Mouse (Mus musculus) liver, embryonic 14.5 days (tissue): ENCODE results near the gene Rhbdd2. TPM values are rescaled to one million over a fixed set of nuclear protein-coding genes. Genes with fewer than 3 reads are reported as not detected.

Experiments
- ATAC-seq: fragments of 200-750 bp; cut with Nextera tagmentation; 2 replicates; pipeline ENCODE4 v1.8.0; 2017; ENCODE audit warnings: moderate number of reproducible peaks, mild to moderate bottlenecking, moderate library complexity; ENCODE audit not compliant: insufficient read depth
- DNase-seq, 3 experiments: peaks; one replicate each; pipeline ENCODE4 v3.0.0-alpha.2; 2012 to 2013; ENCODE audit warnings: low read depth in 3 of 3, low spot score in 3 of 3
- H3K27ac ChIP-seq: fragments of 300-500 bp; sonication (generic); 2 replicates; pipeline ENCODE4 v1.5.1; 2014; ENCODE audit warnings: moderate library complexity, mild to moderate bottlenecking, control low read depth, inconsistent platforms
- H3K27me3 ChIP-seq: fragments of 300-500 bp; sonication (generic); 2 replicates; pipeline ENCODE4 v1.6.1; 2014; ENCODE audit warnings: mild to moderate bottlenecking, low read length, moderate library complexity; ENCODE audit not compliant: control insufficient read depth, insufficient read depth
- H3K36me3 ChIP-seq: fragments of 300-500 bp; sonication (generic); replicated peaks from 2 replicates; pipeline ENCODE4 v1.6.1; 2014; ENCODE audit warnings: low read depth; ENCODE audit not compliant: control insufficient read depth, insufficient read depth
- H3K4me1 ChIP-seq, 2 experiments: fragments of 200-500 bp in 1 of 2; fragments of 300-500 bp in 1 of 2; sonication (generic) in 1 of 2; replicated peaks; 2 replicates each; pipeline ENCODE4 v1.6.1; 2012 to 2014; ENCODE audit warnings: antibody characterized with exemption in 1 of 2, inconsistent platforms in 1 of 2, low read length in 1 of 2; ENCODE audit not compliant: control insufficient read depth in 2 of 2, insufficient read depth in 2 of 2
- H3K4me2 ChIP-seq: fragments of 300-500 bp; sonication (generic); 2 replicates; pipeline ENCODE4 v1.6.1; 2014; ENCODE audit warnings: low read depth, mild to moderate bottlenecking, control low read depth, moderate library complexity
- H3K4me3 ChIP-seq, 2 experiments: fragments of 200-500 bp in 1 of 2; fragments of 300-500 bp in 1 of 2; sonication (generic) in 1 of 2; 2 replicates each; pipeline ENCODE4 v1.5.1; 2012 to 2014; ENCODE audit warnings: low read depth in 2 of 2, low read length in 2 of 2, mild to moderate bottlenecking in 2 of 2, control low read depth in 1 of 2, inconsistent platforms in 1 of 2, moderate library complexity in 1 of 2; ENCODE audit not compliant: insufficient read depth in 1 of 2
- H3K9ac ChIP-seq: fragments of 300-500 bp; sonication (generic); replicated peaks from 2 replicates; pipeline ENCODE4 v1.6.1; 2014; ENCODE audit warnings: mild to moderate bottlenecking, control low read depth, moderate library complexity
- H3K9me3 ChIP-seq: fragments of 300-500 bp; sonication (generic); 2 replicates; pipeline ENCODE4 v1.6.1; 2016; ENCODE audit warnings: low read length, mixed read lengths; ENCODE audit not compliant: control insufficient read depth
- CTCF ChIP-seq: IDR thresholded peaks from 2 replicates; pipeline ENCODE4 v1.5.1; 2016; ENCODE audit warnings: antibody characterized with exemption, low read depth, control low read depth
- EP300 ChIP-seq: IDR thresholded peaks from 2 replicates; pipeline ENCODE4 v1.6.1; 2016; ENCODE audit warnings: antibody characterized with exemption, low read depth
- WGBS: fragments of 180-500 bp; shearing (Covaris S2); extraction: QIAGEN DNeasy Blood & Tissue Kit; methylation state at CpG from one replicate; pipeline ENCODE4 v1.1.7; 2014; ENCODE audit not compliant: insufficient replicate concordance; 5-methylcytosine and 5-hydroxymethylcytosine counted together
- polyA plus RNA-seq, 2 experiments: library from polyadenylated mRNA; depleted of rRNA in 1 of 2; stranded (reverse) in 1 of 2; unstranded in 1 of 2; fragments of >200 nt; fragmentation: Nextera tagmentation in 1 of 2; extraction: Ambion mirVana in 1 of 2; gene quantifications; 2 replicates each; pipeline versions ENCODE4 v1.2.1 to v1.2.3; 2012 to 2014

Gene Rhbdd2
- polyA plus RNA-seq, 2 experiments = 4.1 to 8.3 TPM

GRCm38 (mm10) chr5:135670881-135671280 is 38.5 kb downstream of the Rhbdd2 start:
- H3K4me3 ChIP-seq = no peak overlapping the region
- ATAC-seq (no peak), DNase-seq (no peak)
- no peak overlapping the region for H3K4me2 ChIP-seq
- no peak overlapping the region for H3K27ac ChIP-seq
- 35% methylated on average over 2 of the region's 2 CpGs for WGBS
- TF ChIP-seq EP300 (no peak), CTCF (no peak)
- no peaks in the 10 kb centered on the region for H3K36me3 ChIP-seq
- H3K9ac ChIP-seq = no peak overlapping the region
- no peaks in the 10 kb centered on the region for H3K9me3 ChIP-seq
- H3K27me3 ChIP-seq = no peaks in the 10 kb centered on the region
- H3K4me1 ChIP-seq = peaks cover 0 to 7% of the 10 kb centered on the region in 2 experiments; a peak in 2 of 4 replicates

DNA sequence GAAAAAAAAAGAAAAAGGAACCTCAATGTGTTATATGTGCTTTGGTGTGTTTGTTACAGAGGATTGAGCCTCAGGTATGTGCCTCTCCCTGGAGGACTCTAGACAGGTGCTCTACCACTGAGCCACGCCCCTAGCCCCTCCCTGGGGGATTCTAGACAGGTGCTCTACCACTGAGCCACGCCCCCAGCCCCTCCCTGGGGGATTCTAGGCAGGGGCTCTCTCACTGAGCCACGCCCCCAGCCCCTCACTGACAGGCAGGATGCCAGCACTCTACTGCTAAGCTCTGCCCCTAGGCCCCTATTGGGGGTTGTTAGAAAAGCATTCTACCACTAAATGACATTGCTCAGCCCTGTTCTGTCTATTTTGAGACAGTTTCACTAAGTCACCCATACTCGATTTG is 40.1 kb downstream of the Rhbdd2 start:
- Histone ChIP-seq H3K36me3 (no peaks in the 10 kb centered on the region), H3K4me3 (no peak overlapping the region), H3K4me1 (peaks cover 0 to 7% of the 10 kb centered on the region in 2 experiments; a peak in 2 of 4 replicates), H3K27ac (no peak overlapping the region), H3K27me3 (no peaks in the 10 kb centered on the region), H3K4me2 (no peak overlapping the region), H3K9ac (no peak overlapping the region), H3K9me3 (no peaks in the 10 kb centered on the region)
- DNase-seq (no peak), ATAC-seq (no peak)
- 42% methylated on average over 4 of the region's 4 CpGs for WGBS
- TF ChIP-seq CTCF (no peak), EP300 (no peak)

DNA sequence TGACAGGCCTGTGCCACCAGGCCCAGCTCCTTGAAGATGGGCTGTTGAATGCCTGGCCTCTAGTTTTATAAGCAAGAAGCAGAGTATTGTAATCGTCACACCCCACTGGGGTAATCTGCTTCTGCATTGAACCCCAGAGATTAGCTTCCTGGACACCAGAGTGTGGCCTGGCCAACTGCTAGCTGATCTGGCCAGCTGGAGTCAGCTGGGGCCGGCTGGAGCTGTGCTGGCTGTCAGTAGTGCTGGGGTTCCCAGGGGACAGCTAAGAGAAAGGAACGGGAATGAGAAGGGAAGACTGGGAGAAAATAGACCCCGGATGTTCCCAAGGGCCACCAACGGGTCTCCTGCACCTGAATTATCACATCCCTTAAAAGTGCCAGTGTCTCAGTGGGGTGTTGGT is 40.6 kb downstream of the Rhbdd2 start:
- H3K4me3 ChIP-seq = no peak overlapping the region
- H3K27ac ChIP-seq = no peak overlapping the region
- no peak for ATAC-seq
- TF ChIP-seq CTCF (no peak), EP300 (no peak)
- H3K9me3 ChIP-seq = no peaks in the 10 kb centered on the region
- WGBS = 45% methylated on average over 5 of the region's 5 CpGs
- H3K9ac ChIP-seq = no peak overlapping the region
- H3K4me1 ChIP-seq = peaks cover 0 to 7% of the 10 kb centered on the region in 2 experiments; a peak in 2 of 4 replicates
- no peak overlapping the region for H3K4me2 ChIP-seq
- H3K27me3 ChIP-seq = no peaks in the 10 kb centered on the region
- H3K36me3 ChIP-seq = no peaks in the 10 kb centered on the region
- no peak for DNase-seq

GRCm38 (mm10) chr5:135674349-135674775 is 41.9 kb downstream of the Rhbdd2 start:
- DNase-seq = no peak
- WGBS = 30% methylated on average over 3 of the region's 3 CpGs
- Histone ChIP-seq H3K27ac (no peak overlapping the region), H3K36me3 (no peaks in the 10 kb centered on the region), H3K9me3 (no peaks in the 10 kb centered on the region), H3K9ac (no peak overlapping the region), H3K27me3 (no peaks in the 10 kb centered on the region), H3K4me1 (peaks cover 0 to 7% of the 10 kb centered on the region in 2 experiments; a peak in 2 of 4 replicates), H3K4me2 (peak overlapping the region; percentile 4; the same call in 1 of the 2 replicates), H3K4me3 (no peak overlapping the region)
- ATAC-seq = peak; percentile 47; the same call in 1 of the 2 replicates
- TF ChIP-seq CTCF (no peak), EP300 (no peak)

- WGBS = 10% methylated on average over 11 of the region's 11 CpGs
- no peaks in the 10 kb centered on the region for H3K9me3 ChIP-seq
- H3K27ac ChIP-seq = no peak overlapping the region
- no peaks in the 10 kb centered on the region for H3K27me3 ChIP-seq
- no peaks in the 10 kb centered on the region for H3K36me3 ChIP-seq
- no peak for TF ChIP-seq EP300
- no peak for TF ChIP-seq CTCF
- no peak overlapping the region for H3K4me3 ChIP-seq
- DNase-seq (no peak), ATAC-seq (peak; percentile 47; the same call in 1 of the 2 replicates)
- no peak overlapping the region for H3K9ac ChIP-seq
- peaks cover 0 to 7% of the 10 kb centered on the region in 2 experiments; a peak in 2 of 4 replicates for H3K4me1 ChIP-seq
- H3K4me2 ChIP-seq = peak overlapping the region; percentile 37
Measured at GRCm38 (mm10) chr5:135674821-135675220, 42.4 kb downstream of the Rhbdd2 start.
